14 mouse cellular contexts compared by ENCODE assay signal in genomic region chr5:112617602-112618247, GRCm38 (mm10). TPM values are rescaled to one million over a fixed set of nuclear protein-coding genes. Genes with fewer than 3 reads are reported as not detected.
"Had no signal": no experiment of that assay in that cellular context is flagged by ENCODE, and none has a peak within 500 bp of the region (broad histone marks: within the 10 kb centered on the region; RNA-seq: fewer than 3 reads in every experiment).

No protein-coding gene starts in this region.

- H3K27ac ChIP-seq: kidney, postnatal 0 days; limb, embryonic 13.5 days; liver, embryonic 14.5 days; midbrain, embryonic 12.5 days; stomach, embryonic 15.5 days had no signal

- H3K4me2 ChIP-seq: limb, embryonic 13.5 days; midbrain, embryonic 12.5 days; stomach, embryonic 15.5 days had no signal

- H3K9me3 ChIP-seq: limb, embryonic 13.5 days; midbrain, embryonic 12.5 days; stomach, embryonic 15.5 days had no signal

- H3K4me1 ChIP-seq: limb, embryonic 13.5 days; stomach, embryonic 15.5 days had no signal

- H3K9ac ChIP-seq: limb, embryonic 13.5 days; liver, embryonic 14.5 days; midbrain, embryonic 12.5 days; stomach, embryonic 15.5 days had no signal

- H3K36me3 ChIP-seq: limb, embryonic 13.5 days; midbrain, embryonic 12.5 days; stomach, embryonic 15.5 days had no signal

- H3K4me3 ChIP-seq: limb, embryonic 13.5 days; midbrain, embryonic 12.5 days; stomach, embryonic 15.5 days had no signal

- DNase-seq: kidney, adult 9 months; kidney, postnatal 36 days; layer of hippocampus, adult 9-11 months; layer of hippocampus, postnatal 36 days; lung, adult 18-20 months; right cerebral cortex, postnatal 14 days; thymus, adult 2 months; thymus, postnatal 25 days had no signal

- H3K27me3 ChIP-seq: limb, embryonic 13.5 days; midbrain, embryonic 12.5 days; stomach, embryonic 15.5 days had no signal

RNA-seq across cellular contexts. Expression of gene Sez6l, which starts 40.7 kb away (rescaled TPM):
- polyA plus RNA-seq: liver, adult 2 months had no signal
